Mouse (Mus musculus) lung, postnatal 10 days (tissue): ENCODE data around the gene Tsku.

Source experiments
- DNase-seq: peaks from one replicate; pipeline ENCODE4 v3.0.0; 2021

The Tsku gene

GRCm38 (mm10) chr7:98361063-98361652 is at the start of gene Tsku:
Gene Tsku (minus strand): TSS chr7:98361328.
- DNase-seq: peak; percentile 95

DNA sequence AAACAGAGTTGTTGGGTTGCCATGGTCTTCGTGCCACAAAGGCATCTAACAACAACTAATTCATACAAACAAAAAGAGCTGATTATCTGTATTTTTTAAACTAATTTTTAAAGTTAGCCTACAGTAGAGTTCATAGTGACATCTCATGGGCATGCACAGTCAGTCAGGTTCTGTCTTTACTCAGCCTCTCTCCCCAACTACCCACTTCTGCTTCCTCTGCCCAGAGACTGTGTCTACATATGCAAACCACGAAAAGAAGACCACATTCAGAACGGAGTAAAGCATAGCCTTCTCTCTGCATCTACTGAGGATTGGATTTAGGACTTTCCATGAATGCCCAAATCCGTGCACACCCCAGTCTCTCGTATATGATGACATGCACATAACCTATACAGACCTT is 46.5 kb upstream of the Tsku start:
- no peak for DNase-seq

DNA sequence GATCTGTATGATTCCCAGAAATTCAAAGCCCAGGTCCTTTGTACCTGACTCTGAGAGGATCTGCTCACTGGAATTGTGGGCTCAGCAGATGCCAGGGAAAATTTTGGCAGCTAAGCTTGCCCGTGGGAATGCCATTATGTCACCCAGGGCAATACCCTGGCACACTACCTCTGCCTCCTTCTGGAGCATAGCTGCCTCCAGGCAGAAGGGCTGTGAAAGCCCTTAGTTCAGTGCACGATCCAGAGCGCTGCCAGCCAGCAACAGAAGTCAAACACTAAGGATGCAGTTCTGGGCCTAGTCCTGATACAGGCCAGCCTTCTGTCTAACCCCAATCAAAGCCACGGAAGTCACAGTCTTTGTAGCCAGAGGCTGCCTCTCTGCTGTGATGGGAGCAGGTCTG is 42.9 kb upstream of the Tsku start:
- no peak for DNase-seq

GRCm38 (mm10) chr7:98402582-98403574 is 41.8 kb upstream of the Tsku start:
- no peak for DNase-seq

DNA sequence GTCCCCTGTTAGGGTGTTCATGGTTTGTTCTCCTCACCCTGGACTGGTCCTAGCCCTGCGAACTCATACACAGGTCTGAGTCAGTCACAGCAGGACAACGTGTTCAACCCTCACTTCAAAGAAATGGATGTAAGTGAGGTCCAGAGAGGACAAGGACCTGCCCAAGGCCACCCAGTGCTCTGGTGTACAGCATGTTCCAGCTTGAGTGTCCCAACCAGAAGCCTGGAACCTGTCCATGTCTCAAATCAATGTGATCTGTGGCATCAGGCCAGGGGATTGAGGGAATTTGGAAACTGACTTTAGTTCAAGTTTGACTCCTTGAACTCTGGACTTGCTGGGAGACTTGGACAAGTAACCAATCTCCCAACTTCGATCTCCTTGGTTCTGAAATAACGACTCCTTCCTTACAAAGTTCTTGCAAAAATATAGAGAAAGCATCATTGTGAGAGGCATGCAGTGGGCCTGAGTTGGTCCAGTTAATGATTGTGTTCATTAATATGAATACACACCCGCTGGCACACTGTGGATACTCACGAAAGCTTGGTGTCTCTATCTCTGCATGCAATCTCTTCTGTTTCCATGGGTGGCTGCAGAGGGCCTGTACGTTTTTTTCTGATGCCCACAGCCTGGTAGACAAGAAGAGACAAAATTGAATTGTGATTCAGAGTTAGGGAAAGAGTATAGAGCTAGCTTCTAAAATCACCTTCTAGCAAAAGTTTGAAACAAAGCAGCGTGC is 31.5 kb upstream of the Tsku start:
- DNase-seq: no peak

DNA sequence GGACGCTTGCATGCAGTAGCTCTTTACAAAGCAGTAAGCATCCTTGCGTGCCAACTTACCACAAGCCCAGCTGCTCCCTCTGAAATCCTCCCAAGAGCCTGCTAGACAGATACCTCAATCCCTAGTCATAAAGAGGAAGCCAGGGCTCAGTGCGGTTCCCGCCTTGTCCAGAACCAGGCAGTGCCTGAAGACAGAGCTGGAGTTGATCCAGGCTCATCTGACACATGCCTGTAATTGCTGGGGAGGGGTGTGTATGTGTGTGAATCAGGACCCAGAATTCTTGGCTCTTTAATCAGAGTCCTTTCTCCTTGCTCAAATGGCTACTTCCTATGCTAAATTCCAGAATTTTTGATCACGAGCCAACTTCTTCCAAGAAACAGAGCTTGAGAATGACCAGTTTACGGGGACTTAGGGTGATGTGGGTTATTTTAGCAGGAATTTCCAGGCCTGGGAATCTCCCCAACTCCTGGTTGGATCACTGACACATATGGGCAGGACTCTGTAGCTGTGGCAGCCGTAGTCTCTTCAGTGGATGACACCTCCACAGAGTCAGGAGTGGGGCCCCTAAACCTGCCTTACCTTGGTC is 30.3 kb upstream of the Tsku start:
- peak; percentile 38 for DNase-seq

- DNase-seq: peak; percentile 7
These were observed 29.4 kb upstream of the Tsku start for GRCm38 (mm10) chr7:98390486-98390885.

GRCm38 (mm10) chr7:98389656-98390055 is 28.5 kb upstream of the Tsku start:
- no peak for DNase-seq

GRCm38 (mm10) chr7:98388881-98389501 is 27.9 kb upstream of the Tsku start:
- peak; percentile 68 for DNase-seq

GRCm38 (mm10) chr7:98387201-98387600 is 26.1 kb upstream of the Tsku start:
- no peak for DNase-seq

DNA sequence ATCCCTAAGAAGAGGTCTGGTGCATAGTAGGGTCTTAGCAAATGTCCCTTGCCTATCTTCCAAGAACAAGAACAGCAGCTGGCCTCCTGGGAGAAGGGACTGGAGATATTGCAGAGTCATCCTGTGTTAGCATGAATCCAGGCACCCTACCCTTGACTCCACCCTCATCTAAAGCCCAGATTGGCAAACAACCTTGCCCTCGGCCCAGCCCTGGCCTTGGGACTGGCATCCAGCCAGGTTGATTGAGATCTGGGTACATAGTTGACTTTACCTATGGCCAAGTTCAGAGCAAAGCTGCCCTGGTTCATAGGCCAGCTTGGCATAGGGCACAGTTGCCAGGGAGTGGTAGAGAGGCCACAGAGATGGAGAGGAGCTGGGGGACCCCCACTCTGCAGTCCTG is 24.0 kb upstream of the Tsku start:
- peak; percentile 44 for DNase-seq

DNA sequence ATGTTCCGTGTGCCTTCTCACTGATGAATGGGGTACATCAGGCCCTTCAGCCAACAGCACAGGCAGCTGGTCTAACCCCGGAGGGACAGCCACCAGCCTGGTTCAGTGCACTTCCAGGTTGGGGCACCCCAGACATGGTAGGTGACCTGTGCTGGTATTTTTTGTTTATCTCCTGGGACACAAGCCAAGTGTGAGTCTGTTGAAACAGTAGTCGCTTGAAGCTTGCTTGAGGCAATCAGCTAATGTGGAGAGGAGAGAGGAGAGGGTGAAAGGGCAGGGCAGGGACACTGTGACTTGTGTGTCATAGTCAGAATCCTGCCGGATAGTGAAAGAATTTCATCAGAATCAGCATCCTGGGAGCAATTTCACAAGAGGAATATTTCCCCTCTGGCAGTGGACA is 22.2 kb upstream of the Tsku start:
- peak; percentile 56 for DNase-seq

DNA sequence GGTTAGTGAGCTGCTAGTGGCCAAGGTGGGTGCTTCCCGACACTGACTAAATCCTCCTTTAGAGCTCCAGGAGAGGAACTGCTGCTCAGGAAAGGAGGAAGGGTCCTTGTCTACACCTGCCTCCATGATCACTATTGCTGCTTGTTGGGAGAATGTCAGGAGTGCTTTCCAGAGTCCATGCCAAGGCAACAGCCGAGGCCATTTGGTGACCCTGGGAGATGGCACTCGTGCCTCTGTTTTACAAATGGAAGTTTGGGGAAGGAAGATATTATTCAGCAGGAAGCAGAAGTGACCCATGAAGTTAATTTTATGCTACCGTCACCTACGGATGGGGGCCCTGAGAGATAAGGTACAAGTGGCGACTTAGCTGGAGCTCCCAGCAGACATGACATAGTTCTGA is 21.7 kb upstream of the Tsku start:
- no peak for DNase-seq

DNA sequence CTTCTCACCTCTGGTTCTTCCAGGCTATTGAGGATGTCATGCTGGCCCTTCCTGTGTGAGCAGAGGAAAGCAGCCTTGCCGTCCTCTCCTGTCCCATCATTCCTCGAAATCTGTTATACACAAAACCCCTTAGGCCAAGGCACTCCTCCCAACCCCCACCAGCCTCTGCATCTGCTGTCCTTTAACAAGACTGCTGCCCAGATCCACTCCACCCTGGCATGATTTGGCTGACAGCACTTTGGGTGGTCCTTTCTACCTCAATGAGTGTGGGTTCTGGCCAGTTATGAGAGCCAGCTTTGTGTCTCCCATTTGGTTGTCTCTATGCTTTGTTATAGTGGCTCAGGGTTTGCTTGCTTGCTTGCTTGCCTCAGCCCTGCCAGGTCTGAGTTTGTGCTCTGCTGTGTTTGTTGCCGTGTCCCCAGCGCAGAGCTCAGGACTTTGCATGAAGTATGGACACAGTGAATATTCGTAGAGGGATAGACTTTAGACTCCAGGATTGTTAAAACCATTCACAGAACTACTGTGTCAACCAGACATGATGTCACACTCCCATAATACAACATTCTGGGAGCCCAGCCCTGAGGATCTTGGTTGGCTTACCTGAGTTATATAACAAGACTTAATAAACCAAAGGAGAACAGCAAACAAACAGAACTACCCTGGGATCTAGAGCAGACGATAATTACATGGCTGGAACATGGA is 19.2 kb upstream of the Tsku start:
- DNase-seq: no peak

- DNase-seq: no peak
These were observed 18.1 kb upstream of the Tsku start for GRCm38 (mm10) chr7:98379232-98379631.

- DNase-seq: no peak
These were observed 16.1 kb upstream of the Tsku start for GRCm38 (mm10) chr7:98377257-98377656.

DNA sequence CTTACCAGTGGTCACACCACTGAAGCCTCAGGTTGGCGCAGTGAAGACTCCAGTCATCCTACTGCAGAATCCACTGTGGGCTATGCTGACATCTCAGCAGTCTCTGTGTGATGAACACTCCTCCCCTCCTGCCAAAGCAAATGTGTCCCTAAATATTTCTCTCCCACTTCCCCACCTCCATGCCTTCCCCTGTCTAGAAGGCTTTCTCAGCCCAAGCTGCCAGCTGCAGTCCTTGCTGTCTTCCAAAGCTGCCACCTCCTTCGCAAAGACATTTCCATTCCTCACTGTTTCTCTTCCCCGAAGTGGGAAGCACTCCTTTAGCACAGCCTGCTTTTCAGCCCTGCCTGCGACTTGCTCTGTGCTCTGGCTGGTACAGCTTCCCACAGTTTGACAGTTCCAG is 10.0 kb upstream of the Tsku start:
- DNase-seq: no peak

GRCm38 (mm10) chr7:98369762-98370369 is 8.7 kb upstream of the Tsku start:
- DNase-seq: no peak

DNA sequence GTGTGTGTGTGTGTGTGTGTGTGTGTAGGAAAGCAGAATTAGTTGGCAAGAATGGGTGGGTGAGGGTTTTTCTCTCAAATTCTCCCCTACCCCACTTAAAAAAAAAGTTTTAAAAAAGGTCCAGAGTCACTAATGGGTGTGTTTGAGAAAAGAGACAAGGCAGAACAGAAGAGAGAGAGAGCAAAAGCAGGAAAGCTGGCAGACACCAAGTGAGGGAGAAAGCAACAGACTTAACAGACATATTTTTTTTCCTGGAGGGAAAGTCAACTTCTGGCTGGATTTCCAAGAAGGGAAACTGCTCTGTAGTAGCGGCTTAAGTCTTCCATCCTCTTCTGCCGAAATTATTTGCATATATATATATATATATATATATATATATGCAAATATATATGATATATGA is 534 bp upstream of the Tsku start:
- no peak for DNase-seq

GRCm38 (mm10) chr7:98360621-98360990 is 522 bp downstream of the Tsku start:
- DNase-seq: peak; percentile 11

DNA sequence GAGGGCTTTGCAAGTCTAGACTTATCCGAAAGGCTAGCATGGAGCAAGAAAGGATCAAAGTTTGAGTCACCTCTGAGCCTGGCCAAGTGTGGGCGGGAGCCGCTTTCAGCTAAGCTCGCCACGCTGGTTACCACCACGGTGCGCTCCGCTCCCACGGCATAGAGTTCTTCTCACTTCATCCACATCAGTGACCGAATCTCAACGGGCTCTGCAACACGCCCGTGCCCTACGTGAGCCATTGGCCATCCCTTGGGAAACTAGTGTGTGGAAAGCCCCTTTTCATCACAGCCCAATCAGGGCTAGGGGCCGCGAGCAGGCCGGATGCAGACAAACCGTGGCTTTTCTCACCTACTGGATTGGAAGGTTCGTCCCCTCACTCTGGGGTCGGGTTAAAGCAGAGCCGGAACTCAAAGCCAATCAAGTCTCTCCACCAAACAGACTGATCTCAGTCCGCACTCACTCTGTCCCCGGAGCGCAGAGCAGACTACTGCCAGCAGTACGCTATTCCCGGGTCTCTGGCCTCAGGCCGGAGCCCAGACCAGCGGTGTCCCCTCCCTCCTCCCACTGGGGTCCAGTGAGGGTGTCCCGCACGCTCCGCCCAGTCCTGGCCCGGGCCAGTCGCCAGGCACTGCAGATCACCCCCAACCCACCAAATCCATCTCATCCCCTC is 1.0 kb downstream of the Tsku start:
- DNase-seq: peak; percentile 65
